Mouse (Mus musculus) hindbrain, embryonic 13.5 days (tissue): ENCODE measurements around the gene Prdm11. TPM values are rescaled to one million over a fixed set of nuclear protein-coding genes. Genes with fewer than 3 reads are reported as not detected.

ENCODE experiments used
- ATAC-seq: fragments of 200-750 bp; cut with Nextera tagmentation; 2 replicates; pipeline ENCODE4 v1.8.0; 2017; ENCODE audit warnings: moderate TSS enrichment; ENCODE audit not compliant: low FRiP score
- H3K27ac ChIP-seq: fragments of 300-500 bp; sonication (generic); 2 replicates; pipeline ENCODE4 v1.5.1; 2015; ENCODE audit warnings: inconsistent platforms, mild to moderate bottlenecking, moderate library complexity
- H3K27me3 ChIP-seq: fragments of 300-500 bp; sonication (generic); 2 replicates; pipeline ENCODE4 v1.6.1; 2015; ENCODE audit warnings: mild to moderate bottlenecking, inconsistent platforms
- H3K36me3 ChIP-seq: fragments of 300-500 bp; sonication (generic); 2 replicates; pipeline ENCODE4 v1.6.1; 2015; ENCODE audit warnings: mild to moderate bottlenecking, inconsistent platforms
- H3K4me1 ChIP-seq: fragments of 300-500 bp; sonication (generic); replicated peaks from 2 replicates; pipeline ENCODE4 v1.6.1; 2015; ENCODE audit warnings: inconsistent platforms
- H3K4me2 ChIP-seq: fragments of 300-500 bp; sonication (generic); 2 replicates; pipeline ENCODE4 v1.6.1; 2015; ENCODE audit warnings: inconsistent platforms, mild to moderate bottlenecking, moderate library complexity
- H3K4me3 ChIP-seq: fragments of 300-500 bp; sonication (generic); 2 replicates; pipeline ENCODE4 v1.5.1; 2015; ENCODE audit warnings: mild to moderate bottlenecking, inconsistent platforms
- H3K9ac ChIP-seq: fragments of 300-500 bp; sonication (generic); 2 replicates; pipeline ENCODE4 v1.6.1; 2015; ENCODE audit warnings: mild to moderate bottlenecking, inconsistent platforms
- H3K9me3 ChIP-seq: fragments of 300-500 bp; sonication (generic); 2 replicates; pipeline ENCODE4 v1.6.1; 2016; ENCODE audit warnings: inconsistent platforms
- WGBS: fragments of 180-500 bp; shearing (Covaris S2); methylation state at CpG from one replicate; pipeline ENCODE4 v1.1.7; 2015; 5-methylcytosine and 5-hydroxymethylcytosine counted together
- polyA plus RNA-seq: library from polyadenylated mRNA; unstranded; fragments of >200 nt; fragmentation: Nextera tagmentation; extraction: Ambion mirVana; gene quantifications from 2 replicates; pipeline ENCODE4 v1.2.1, GENCODE M21; 2015

The Prdm11 gene
- polyA plus RNA-seq, 1 experiment from 2014 or later, result 1.9 TPM

DNA sequence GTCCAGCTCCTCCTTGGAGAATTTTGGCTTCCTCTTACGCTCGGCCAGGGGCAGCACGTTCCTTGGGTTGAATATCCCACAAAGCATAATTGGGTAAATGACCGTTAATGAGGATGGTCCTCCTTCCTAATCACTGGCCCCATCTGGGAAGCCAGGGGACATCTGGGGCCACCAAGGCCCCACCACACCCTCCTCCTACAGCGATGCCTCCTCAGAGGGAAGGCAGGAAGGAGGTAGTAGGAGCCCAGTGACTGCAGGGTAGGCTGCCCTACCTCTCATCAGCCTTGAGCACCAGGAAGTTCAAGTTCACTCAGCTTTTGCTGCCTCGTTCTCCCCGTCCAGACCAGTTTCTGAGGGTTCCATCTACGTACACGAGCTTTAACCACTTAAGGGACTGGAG lies 56.4 kb downstream of the Prdm11 start:
- 88% methylated on average over 9 of the region's 9 CpGs for WGBS
- Histone ChIP-seq H3K9me3 (no peaks in the 10 kb centered on the region), H3K27me3 (no peaks in the 10 kb centered on the region), H3K4me2 (no peak overlapping the region), H3K9ac (no peak overlapping the region), H3K4me1 (peaks cover 26% of the 10 kb centered on the region), H3K4me3 (no peak overlapping the region), H3K27ac (no peak overlapping the region), H3K36me3 (peaks cover 32% of the 10 kb centered on the region)
- no peak for ATAC-seq

DNA sequence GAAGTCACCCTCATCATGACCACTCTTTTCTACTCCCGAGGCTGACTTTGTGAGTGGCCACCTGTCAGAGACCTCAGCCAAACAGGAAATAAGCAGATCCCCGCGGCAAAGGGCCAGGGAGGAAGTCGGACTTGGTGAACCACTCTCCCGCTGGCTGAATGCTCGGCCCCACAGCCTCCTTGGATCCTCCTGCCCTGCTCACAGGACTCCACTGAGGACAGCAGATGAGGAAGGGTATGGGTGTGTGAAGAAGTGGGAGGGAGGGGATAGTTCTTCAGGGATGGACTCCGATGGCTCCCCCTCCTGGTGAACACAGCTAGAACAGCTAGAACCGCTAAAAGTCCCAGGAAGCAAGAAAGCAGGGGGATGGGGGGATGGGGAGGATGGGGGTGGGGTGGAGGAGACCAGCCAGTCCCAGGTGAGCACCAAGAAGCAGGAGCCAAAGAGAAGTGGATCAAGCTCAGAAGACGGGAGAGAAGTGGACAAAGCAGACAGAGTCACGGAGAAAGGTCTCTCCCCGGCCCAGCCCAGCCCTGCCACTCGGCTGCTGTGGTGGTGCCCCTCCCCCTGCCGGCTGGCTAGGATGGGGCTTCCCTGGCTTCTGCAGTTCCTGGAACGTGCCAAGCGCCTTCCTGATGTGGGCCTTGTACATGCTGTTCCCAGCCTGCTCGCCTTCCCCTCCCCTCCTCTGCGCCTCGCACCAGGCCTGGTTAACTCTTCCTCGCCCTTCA lies 57.9 kb downstream of the Prdm11 start:
- peak overlapping the region; percentile 60 for H3K9ac ChIP-seq
- peak; percentile 86 for ATAC-seq
- no peaks in the 10 kb centered on the region for H3K27me3 ChIP-seq

DNA sequence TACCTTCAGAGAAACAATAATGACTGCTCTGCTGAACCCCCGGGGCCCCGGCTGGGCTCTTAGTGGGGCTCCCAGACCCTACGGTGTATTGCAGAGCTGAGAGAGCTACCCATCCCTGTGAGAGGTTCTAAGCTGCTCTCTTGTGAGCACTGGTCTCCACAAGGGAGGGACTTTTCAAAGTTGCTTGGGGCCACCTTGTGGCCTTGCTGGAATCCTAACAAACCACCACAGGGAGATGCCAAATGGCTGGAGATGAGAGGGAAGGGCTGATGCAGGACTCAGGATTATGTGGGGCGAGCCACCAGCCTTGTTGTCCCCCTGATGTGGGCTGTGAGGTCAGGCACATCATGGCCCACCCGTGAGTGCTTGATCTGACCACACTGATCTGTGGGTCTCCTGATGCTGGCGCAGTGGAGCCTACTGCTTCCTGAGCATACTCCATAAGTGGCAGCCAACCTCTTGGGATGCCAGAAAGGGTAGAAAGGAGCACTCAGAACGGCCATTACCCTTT lies 58.8 kb downstream of the Prdm11 start:
- Histone ChIP-seq H3K36me3 (peaks cover 27% of the 10 kb centered on the region), H3K27me3 (no peaks in the 10 kb centered on the region), H3K4me2 (no peak overlapping the region), H3K9me3 (no peaks in the 10 kb centered on the region), H3K4me1 (peaks cover 26% of the 10 kb centered on the region), H3K4me3 (no peak overlapping the region), H3K27ac (no peak overlapping the region), H3K9ac (no peak overlapping the region)
- ATAC-seq, result no peak
- 85% methylated on average over 7 of the region's 7 CpGs for WGBS

More for the DNA sequence above, 57.9 kb downstream of the Prdm11 start:
- no peak overlapping the region for H3K4me3 ChIP-seq
- 22% methylated on average over 19 of the region's 19 CpGs for WGBS
- H3K4me1 ChIP-seq, result peaks cover 26% of the 10 kb centered on the region
- H3K36me3 ChIP-seq, result peaks cover 33% of the 10 kb centered on the region
- H3K27ac ChIP-seq, result peak overlapping the region; percentile 69
- peak overlapping the region; percentile 32 for H3K4me2 ChIP-seq
- H3K9me3 ChIP-seq, result no peaks in the 10 kb centered on the region

DNA sequence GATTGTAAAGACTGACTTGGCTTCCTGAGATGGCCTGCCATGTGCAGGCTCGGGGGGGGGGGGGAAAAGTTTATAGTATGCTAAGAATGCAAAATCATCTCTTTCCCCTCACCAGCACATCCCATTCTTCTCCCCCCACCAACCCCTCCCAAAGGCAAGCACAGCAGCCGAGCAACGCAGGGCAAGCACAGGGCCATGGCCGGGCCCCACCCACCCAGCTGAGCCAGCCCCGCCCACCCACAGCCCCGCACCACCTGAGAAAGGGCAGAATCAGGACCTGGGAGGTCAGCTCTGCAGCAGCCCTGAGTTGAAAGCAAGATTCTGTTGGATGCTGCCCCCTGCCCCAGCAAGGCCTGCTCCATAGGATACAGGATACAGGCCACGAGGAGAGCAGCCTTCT lies 60.4 kb downstream of the Prdm11 start:
- no peak for ATAC-seq

DNA sequence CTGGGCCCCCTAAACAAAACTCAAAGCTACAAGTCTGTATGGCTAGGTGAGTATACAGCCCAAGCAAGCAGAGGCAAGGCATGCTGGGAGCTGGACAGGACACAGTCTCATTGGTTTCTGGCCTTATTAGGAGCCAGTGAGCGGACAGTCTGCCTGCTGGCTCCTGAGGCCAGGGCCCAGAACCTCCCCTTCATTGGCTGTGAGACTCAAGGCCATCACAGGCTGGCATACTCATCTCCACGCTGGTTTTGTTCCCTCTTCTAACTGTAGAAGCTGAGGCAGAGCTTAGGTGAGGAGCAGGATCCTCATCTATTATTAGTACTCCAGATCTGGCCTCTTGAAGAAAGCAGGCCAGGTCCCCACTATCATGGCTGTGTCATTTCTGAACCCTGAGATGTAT lies 60.8 kb downstream of the Prdm11 start:
- Histone ChIP-seq H3K27ac (no peak overlapping the region), H3K4me3 (no peak overlapping the region), H3K27me3 (no peaks in the 10 kb centered on the region), H3K36me3 (peaks cover 26% of the 10 kb centered on the region), H3K4me1 (peaks cover 19% of the 10 kb centered on the region), H3K9me3 (no peaks in the 10 kb centered on the region), H3K9ac (no peak overlapping the region), H3K4me2 (no peak overlapping the region)
- ATAC-seq, result no peak
- WGBS, result 90% methylated on average over 2 of the region's 2 CpGs

More for the DNA sequence above, 60.4 kb downstream of the Prdm11 start:
- H3K4me2 ChIP-seq, result no peak overlapping the region
- no peaks in the 10 kb centered on the region for H3K9me3 ChIP-seq
- peaks cover 23% of the 10 kb centered on the region for H3K4me1 ChIP-seq
- no peak overlapping the region for H3K27ac ChIP-seq
- no peaks in the 10 kb centered on the region for H3K27me3 ChIP-seq
- no peak overlapping the region for H3K4me3 ChIP-seq
- WGBS, result 45% methylated on average over 7 of the region's 7 CpGs
- no peak overlapping the region for H3K9ac ChIP-seq
- H3K36me3 ChIP-seq, result peaks cover 21% of the 10 kb centered on the region

DNA sequence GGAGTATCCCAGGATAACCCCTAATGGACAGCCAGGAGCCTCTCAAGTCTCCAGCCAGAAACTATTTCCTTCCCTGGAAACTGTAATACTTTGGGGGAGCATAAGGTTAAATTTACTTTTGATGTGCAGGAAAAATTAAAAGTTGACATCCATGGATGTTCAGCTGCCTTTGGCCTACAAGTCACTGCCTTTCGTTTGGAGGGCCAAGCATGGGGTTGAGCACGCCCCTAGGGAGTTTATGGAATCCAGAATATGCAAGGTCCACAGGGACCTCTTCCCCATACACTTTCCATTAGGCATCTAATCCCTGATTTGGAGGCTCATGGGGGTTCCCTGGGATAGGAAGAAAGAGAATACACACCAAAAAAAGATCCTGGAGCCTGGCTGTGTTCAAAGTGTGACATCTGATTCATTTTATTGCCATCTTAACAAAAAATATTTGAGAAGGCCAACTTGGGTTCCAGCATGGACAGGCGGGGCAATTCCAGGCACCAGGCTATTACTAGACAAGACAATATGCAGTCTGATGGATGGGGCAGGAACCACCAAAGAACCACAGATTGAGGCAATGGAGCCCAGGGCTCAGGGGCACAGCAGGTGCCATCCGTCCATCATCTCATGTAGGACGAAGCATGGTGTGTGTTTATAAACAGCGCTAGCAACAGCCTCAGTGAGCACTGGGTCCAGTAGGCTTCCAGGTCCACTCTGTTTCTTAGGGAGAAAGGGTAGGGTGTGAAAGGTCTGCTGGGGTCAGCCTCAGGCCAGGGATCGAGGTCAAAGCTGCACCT lies 61.5 kb downstream of the Prdm11 start:
- no peak overlapping the region for H3K27ac ChIP-seq
- no peak for ATAC-seq
- peaks cover 32% of the 10 kb centered on the region for H3K36me3 ChIP-seq
- no peaks in the 10 kb centered on the region for H3K27me3 ChIP-seq
- no peak overlapping the region for H3K4me2 ChIP-seq
- no peak overlapping the region for H3K9ac ChIP-seq
- no peak overlapping the region for H3K4me3 ChIP-seq
- H3K9me3 ChIP-seq, result no peaks in the 10 kb centered on the region
- 88% methylated on average over 7 of the region's 7 CpGs for WGBS
- peaks cover 19% of the 10 kb centered on the region for H3K4me1 ChIP-seq

DNA sequence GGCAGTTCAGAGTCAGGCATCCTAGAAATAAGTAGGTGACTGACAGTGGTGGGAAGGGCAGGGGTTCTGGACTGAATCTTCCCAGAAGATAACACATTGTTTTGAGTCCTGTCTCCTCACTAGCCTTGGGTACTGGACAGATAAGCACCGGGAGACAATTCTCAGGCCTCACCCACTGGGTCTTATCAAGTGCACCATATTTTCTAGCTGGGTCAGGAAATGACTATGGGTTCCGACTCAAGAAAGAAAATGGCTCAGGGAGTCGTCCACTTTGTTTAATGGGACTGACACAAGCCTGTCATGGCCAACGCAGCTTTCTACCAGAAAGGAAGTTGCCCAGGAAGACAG lies 62.7 kb downstream of the Prdm11 start:
- no peak overlapping the region for H3K9ac ChIP-seq
- H3K4me2 ChIP-seq, result no peak overlapping the region
- WGBS, result 93% methylated on average over 4 of the region's 4 CpGs
- no peak for ATAC-seq
- H3K27me3 ChIP-seq, result no peaks in the 10 kb centered on the region
- H3K4me1 ChIP-seq, result peaks cover 9% of the 10 kb centered on the region
- H3K27ac ChIP-seq, result no peak overlapping the region
- H3K4me3 ChIP-seq, result no peak overlapping the region
- peaks cover 44% of the 10 kb centered on the region for H3K36me3 ChIP-seq
- H3K9me3 ChIP-seq, result no peaks in the 10 kb centered on the region

DNA sequence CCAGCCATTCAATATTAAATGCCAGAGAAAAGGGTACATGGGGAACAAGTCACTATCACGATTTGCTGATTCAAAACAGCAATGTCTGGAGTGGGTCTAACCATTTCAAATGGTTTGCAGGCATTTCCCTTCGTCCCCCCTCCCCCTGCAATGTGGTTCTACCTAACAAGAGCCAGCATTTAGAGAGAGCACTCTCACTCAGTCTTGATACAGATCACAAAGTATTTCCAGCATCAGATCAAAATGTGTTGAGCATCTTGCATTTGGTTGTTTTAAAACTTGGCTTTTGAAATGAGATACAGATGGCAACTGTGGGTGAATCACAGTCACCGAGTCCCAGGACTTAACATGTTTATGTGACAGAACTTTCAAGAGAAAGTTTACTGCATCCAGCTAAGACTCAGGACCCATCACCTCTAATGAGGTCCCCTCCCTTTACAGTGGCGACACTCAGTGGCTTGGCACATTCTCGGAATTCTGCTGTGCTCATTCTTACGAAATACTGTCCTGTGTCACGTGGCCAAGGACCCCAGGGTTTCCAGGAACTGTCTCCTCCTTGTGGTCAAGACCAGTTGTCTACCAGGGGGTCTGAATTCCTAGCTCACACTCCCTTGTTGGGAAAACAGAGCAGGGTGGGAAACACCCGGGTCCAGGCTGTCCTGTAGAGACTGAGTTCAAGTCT lies 63.2 kb downstream of the Prdm11 start:
- WGBS, result 77% methylated on average over 8 of the region's 8 CpGs
- H3K9ac ChIP-seq, result no peak overlapping the region
- H3K4me2 ChIP-seq, result no peak overlapping the region
- no peak overlapping the region for H3K27ac ChIP-seq
- peaks cover 4% of the 10 kb centered on the region; the same call in 1 of the 2 replicates for H3K4me1 ChIP-seq
- H3K4me3 ChIP-seq, result no peak overlapping the region
- H3K36me3 ChIP-seq, result peaks cover 45% of the 10 kb centered on the region
- H3K9me3 ChIP-seq, result no peaks in the 10 kb centered on the region
- ATAC-seq, result no peak
- no peaks in the 10 kb centered on the region for H3K27me3 ChIP-seq

DNA sequence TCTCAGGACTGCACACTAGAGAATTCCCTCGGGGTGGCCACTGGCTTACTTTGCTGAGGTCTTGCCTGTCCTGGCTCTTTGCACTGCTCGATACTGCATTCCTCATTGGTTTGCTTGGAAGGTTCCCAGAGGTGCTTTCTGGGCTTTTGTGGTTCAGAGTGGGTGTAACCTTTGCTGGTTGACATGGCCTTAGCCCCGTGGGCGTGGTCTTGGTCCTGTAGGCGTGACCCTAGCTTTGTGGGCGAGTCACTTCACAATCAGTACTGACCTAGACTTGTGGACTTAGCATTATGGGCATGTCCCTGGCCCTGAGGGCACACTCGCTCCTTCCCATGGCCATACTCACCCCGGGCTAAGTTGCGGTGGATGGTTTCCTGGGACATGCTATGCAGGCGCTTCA lies 65.8 kb downstream of the Prdm11 start:
- Histone ChIP-seq H3K27ac (no peak overlapping the region), H3K4me1 (no peaks in the 10 kb centered on the region), H3K27me3 (no peaks in the 10 kb centered on the region), H3K9me3 (no peaks in the 10 kb centered on the region), H3K4me2 (no peak overlapping the region), H3K4me3 (no peak overlapping the region), H3K9ac (no peak overlapping the region), H3K36me3 (peaks cover 55% of the 10 kb centered on the region)
- 91% methylated on average over 10 of the region's 10 CpGs for WGBS
- ATAC-seq, result no peak

DNA sequence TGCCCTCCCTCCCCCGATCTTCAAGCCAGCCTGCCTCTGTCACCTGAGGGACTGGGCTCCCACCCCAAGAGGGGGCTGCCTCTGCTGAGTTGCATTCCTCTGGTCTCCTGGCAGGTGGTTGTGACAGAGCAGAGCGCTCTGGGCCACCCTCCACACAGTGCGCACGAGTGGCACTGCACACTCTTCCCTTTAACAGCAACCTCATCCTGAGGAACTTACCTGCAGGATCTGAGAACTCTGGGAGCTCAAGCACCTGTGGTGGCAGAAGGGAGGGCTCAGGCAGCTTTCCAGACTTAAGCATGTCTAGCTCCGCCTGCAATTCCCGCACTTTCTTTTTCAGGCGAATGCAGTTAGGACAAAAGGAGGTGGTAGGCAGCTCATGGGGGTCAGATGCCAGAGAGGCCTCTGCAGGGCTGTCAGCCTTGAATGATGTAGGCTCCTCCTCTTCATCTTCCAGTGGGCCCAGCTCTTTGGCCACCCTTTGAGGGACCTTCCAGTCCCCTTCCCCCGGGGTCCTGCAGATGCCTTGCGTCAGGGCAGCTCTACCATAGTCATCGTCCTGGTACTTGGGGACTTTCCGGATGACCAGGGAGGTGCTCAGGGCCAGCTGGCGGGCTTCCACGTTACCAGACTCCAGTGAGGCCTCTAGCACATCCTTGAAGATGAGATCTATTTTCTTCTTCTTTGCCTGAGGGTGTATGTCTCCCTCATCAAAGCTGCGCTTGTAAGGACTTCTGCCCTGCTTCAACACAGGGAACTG lies 70.8 kb downstream of the Prdm11 start:
- Histone ChIP-seq H3K4me2 (no peak overlapping the region), H3K27me3 (no peaks in the 10 kb centered on the region), H3K27ac (no peak overlapping the region), H3K9me3 (no peaks in the 10 kb centered on the region), H3K4me1 (no peaks in the 10 kb centered on the region), H3K9ac (no peak overlapping the region), H3K4me3 (no peak overlapping the region), H3K36me3 (peaks cover 73% of the 10 kb centered on the region)
- no peak for ATAC-seq
- 65% methylated on average over 14 of the region's 14 CpGs for WGBS

DNA sequence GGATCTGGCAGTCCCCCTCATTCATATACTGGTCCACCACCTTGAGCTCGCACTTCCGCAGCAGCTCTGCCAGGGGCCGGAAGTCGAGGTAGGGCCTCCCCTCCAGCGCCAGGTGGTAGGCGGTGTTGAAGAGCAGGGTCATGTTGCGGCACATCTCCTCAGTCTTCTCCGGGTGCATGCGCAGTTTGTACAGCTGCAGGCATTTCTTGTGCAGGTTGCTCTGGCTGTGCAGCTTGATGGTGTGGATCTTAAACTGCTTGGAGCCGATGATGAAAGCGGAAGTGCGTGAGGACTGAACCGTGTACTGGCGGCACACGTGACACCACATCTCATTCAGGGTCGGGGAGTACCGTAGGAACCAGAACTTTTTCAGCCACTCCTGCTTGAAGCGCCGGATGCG lies 72.3 kb downstream of the Prdm11 start:
- ATAC-seq, result no peak
- H3K36me3 ChIP-seq, result peaks cover 62% of the 10 kb centered on the region

DNA sequence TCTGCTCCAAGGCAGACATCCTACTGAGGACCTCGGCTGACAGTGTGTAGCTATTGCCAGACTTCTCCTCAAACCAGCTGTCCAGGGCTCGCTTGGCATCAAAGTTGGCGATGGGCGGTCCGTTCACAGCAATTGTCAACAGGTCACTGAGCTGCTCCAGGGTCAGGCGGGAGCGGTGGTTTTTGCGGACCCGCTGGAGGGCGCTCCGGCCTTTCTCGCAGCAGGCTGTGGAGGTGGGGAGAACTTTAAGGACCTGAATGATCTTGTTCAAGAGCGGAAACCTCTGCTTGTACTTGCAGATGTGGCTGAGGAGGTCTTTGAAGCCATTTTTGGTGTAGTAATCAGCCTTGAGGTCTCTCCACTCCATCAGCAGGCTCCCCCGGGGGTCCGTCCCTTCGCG lies 73.9 kb downstream of the Prdm11 start:
- 89% methylated on average over 17 of the region's 17 CpGs for WGBS

More for the DNA sequence above, 72.3 kb downstream of the Prdm11 start:
- Histone ChIP-seq H3K9ac (no peak overlapping the region), H3K9me3 (no peaks in the 10 kb centered on the region), H3K27me3 (no peaks in the 10 kb centered on the region), H3K4me1 (no peaks in the 10 kb centered on the region), H3K4me2 (no peak overlapping the region), H3K27ac (no peak overlapping the region), H3K4me3 (no peak overlapping the region)
- WGBS, result 96% methylated on average over 20 of the region's 20 CpGs

More for the DNA sequence above, 73.9 kb downstream of the Prdm11 start:
- no peaks in the 10 kb centered on the region for H3K9me3 ChIP-seq
- H3K4me1 ChIP-seq, result peaks cover 11% of the 10 kb centered on the region
- no peaks in the 10 kb centered on the region for H3K27me3 ChIP-seq
- no peak for ATAC-seq
- H3K4me3 ChIP-seq, result no peak overlapping the region
- H3K36me3 ChIP-seq, result peaks cover 55% of the 10 kb centered on the region
- no peak overlapping the region for H3K4me2 ChIP-seq
- H3K27ac ChIP-seq, result no peak overlapping the region
- no peak overlapping the region for H3K9ac ChIP-seq
